Mouse (Mus musculus) 3T3-L1 (cell line): ENCODE measurements around the gene Med21.

ENCODE experiments used
- DNase-seq: peaks from one replicate; pipeline ENCODE4 v3.0.0-alpha.2; 2015; ENCODE audit warnings: low read depth, low spot score

Gene Med21

DNA sequence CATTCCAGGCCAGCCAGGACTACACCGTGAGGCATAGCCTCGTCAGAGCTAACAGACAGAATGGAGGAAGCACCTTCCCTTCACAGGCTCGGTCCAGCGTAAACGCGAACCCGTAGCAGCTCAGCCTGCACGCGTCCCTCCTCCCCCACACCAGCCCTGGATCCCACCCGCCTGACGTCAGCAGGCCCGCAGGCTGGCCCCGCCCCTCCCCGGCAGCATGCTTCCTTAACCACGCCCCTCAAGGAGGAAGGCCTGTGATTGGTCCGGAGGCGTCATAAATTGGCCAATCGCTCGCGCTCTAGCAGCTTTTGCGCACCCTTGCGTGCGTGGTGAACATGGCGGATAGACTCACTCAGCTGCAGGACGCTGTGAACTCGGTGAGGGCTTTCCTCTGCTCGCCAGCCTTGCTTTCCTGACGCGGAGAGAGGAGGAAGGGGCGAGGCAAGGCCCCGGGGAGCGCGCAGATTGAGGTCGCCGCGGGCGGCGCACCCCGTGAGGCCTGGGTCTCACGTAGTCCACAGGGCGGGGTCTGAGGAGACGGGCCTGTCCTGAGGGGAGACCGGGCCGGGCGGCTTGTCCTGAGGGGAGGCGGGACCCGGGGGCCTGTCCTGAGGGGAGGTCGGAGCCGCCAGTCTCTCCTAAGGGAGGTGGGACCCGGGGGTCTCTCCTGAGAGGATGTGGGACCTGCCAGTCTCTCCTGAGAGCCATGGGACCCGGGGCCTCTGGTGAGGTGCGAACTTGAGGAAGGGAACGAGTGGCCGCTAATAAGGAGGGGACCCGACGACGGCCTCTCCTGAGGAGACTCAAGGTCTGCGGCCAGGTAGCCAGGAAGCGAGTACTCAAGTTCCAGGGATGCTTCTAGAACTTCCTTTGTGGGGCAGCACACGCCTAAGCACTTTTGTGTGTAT lies at the start of gene Med21, which contains the start of gene Tm7sf3:
Gene Med21, plus strand, starts transcription at position 272 of the 908 bp plus-strand sequence.
Gene Tm7sf3, minus strand, starts transcription at position 549 of the 908 bp plus-strand sequence.
- DNase-seq: peak; percentile 99

DNA sequence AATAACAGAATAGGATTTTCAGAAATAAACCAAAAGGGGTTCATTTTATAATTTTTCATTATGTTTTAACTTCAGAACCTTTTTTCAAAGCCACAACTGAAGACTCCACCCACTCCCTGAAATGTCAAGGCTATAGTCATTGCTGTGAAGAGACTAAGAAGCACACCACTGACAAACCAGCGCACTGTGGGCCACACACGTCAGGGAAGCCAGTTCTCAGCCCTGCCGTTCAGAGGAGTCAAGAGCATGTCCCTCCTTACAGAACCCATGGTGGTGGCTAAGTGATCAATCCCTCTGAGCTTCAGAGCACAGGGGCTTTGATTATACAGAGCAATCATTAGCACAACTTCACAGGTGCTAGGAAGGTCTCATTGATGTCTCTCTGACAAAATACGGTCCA lies 39.7 kb upstream of the Med21 start:
- no peak for DNase-seq

DNA sequence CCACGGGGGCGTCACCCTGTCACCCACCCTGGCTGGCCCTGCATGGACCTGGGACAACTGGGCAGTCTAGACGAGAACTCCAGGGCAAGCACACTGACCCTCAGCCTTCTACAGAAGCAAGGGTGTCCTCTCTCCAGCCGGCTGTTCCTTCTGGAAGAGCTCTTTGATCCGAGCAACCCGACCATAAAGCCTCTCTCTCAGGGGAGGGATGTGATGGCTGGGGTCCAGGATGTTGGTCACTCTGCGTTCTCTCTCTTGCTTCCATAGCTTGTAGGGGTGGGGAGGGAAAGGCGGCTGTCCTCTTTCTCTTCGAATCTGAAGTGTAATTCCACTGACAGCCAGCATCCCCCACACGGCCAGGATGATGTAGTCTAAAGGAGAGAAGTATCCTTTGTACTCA lies 38.7 kb upstream of the Med21 start:
- DNase-seq: no peak

DNA sequence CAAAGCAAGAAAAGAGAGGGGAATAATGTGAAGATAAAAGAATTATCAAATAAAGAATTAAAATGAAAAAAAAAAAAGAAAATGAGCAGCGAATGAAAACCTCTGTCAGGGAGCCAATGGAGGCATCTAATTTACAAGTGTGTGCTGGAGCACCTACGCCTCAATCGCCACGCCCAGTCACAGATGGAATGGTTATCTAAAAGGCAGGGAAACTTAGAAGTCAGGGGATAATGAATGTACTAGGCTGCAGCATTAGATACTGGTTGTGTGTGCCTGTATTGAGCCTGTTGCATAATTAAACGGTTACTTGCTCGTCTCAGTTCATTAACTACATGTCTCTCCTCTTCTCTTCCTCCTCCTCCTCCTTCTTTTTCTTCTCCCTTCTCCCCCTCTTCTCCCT lies 31.0 kb upstream of the Med21 start:
- DNase-seq: no peak

DNA sequence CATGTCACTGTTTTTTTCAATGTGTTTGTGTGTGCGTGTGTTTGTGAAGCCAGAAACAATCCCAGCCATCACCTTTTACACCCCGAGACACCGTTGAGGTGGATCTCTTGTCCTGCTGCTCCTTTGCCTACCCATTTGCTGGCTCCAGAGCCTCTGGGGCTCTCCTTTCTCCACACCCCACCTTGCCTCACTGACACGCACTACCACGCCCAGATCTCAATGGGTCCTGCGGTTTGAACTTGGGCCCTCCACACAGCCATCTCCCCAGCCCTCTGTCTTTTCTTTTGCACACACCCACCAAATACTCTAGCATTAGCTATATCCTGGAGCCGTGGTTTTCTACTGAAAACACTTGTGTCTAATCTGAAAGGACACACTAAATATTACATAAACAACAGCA lies 30.4 kb upstream of the Med21 start:
- DNase-seq: no peak

DNA sequence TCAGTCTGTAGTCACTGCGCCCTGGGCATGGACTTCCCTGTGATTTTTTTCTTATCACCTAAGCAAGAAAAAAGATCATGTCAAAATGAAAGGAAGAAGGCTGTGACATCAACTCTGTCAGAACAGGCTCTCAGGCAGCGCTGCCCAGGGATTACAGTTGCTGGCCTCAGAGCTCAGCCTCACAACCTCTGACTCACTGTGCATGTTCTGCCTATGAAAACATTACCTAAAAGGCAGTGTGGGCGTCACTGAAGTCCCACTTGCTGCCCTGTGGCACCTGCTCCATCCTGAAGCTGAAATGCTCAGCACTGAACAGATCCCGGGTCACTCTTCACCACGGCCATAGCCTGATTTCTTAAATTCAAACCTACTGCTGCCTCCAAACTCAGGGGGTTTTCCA lies 29.6 kb upstream of the Med21 start:
- DNase-seq: peak; percentile 41

DNA sequence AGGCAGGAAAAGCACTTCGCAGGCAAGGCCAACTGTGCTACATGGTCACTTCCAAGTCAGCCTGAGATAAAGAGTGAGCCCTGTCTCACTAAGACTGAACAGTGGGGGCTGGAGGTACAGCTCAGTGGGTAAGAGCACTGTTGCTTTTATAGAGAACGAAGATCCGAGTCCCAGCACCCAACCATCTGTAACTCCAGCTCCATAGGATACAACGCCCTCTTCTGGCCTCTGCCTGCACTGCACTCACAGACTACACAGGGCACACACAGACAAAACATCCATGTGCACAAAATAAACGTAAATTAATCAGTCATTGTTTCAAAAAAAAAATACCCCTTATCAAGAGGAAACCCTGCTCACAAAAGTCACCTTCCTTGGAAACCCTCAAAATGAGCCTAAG lies 28.4 kb upstream of the Med21 start:
- no peak for DNase-seq

DNA sequence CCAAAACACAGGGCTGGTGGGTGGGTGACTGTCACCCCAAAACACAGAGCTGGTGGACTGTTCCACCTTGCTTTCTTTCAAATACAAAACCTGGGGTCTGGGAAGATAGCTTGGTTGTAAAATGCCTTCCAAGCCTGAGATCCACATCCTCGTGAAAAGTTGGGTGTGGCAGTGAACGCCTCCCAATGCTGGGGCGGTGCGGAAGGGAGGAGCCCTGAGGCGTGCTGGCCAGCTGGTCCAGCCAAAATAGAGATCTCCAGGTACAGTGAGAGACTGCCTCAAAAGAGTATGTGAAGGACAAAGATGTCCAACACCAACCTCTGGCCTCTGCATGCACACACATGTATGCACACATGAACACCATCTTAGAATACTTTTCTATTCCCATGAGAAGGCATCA lies 27.8 kb upstream of the Med21 start:
- no peak for DNase-seq

DNA sequence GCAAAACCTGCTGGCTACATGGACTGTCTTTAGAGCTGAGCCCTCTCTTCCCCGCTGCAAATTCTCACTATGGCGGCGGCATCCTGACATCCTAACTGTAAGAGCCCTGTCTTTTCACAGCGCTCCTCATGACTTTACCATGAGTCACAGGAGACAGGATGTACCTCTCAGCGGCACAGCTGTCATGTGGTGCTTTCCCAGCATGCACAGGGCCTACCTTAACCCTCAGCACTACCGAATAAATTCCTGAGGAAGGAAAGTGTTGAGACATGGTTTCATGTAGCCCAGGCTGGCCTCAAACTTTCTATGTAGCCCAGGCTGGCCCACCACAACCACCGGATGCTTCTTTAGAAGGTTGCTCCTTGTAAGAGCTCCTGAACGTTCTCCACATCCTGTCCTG lies 26.5 kb upstream of the Med21 start:
- peak; percentile 48 for DNase-seq

DNA sequence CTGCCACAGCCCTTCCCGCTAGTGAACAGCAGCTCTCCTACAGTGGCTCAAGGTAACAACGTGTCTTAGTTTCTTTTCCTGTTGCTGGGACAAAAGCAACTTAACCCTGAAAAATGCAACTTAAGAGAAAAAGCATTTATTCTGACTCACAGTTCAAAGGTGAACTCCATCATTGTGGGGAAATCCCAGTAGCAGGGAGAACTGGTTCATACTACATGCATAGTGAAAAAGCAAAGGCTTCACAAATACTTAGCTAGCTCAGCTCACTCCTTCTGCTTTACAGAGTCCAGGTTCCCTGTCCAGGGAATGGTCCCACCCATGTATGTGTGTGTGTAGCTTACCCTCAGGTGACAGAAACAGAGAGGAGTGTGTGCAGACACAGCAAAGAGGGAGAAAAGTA lies 25.7 kb upstream of the Med21 start:
- DNase-seq: peak; percentile 73

DNA sequence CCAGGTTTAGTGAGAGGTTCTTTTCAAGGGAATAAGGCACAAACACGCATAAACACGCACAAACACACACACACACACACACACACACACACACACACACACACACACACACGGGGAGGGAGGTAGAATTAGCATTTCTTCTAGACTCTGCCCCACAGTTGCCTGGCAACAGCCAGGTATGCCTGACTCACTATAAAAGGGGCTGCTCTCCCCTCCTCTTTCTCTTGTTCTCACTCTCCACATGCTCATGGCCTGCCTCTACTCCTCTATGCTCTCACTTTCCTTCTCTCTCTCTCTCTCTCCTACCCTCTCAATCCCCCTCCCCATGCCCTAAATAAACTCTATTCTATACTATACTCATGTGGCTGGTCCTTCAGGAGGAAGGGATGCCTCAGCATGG lies 14.2 kb upstream of the Med21 start:
- DNase-seq: no peak

DNA sequence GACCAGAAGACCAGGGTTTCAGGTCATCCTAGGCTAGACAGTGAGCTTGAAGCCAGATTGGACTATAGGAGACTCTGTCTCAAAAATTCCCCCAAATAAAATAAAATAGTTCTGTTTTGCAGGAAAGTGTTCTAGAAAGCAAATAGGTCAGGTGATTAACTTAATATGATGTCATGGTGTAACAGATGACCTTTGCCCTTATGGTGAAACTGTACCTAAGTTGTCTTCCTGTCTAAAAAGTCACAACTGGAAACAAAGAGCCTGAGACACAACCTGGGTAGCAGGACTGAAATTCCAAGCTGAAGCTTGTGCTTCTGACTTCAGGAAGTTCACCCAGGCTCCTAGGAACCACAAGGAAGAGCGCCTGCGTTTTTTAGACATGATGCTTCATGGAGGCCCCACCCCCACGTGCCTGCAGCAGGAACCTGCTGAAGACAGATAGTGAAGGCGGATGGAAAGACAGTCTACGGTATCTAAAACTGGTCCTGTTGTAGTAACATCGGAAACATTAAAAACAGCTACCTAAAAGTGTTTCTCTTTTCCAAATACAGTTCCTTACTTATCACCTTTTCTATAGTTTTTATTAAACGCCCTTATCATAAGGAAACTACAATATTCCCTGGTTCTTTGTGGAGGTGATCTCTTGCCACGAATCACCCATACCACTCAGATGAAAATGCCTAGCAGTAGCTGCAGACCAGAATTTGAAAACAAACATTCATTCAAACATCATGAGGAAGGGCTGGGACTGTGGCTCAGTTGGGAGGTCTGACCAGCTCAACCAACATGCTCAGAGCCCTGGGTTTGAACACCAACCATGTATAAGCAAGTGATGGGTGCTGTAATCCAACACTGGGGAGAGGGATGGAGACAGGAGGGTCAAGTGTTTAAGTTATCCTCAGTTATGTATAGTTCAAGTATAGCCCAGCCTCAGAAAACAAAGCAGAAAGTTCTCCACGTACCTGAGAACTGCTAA lies 12.3 kb upstream of the Med21 start:
- no peak for DNase-seq

DNA sequence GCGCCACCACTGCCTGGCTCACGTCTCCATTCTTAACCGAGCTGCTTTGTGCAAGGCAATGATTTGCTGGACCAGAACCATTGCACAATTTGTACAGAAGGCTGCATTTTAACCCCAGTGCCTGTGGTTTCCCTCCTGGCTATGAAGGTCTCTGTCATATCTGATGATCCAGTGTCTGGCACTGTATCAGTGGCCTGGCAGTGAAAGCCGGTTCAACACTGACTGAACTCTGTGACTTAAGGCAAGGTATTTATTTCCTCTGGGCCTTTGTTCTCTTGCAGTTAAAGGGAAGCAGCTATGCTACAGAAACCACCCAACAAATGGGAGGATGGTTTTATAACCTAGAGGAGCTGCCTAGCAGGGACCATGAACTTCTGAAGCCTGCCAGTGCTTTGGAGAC lies 11.4 kb upstream of the Med21 start:
- DNase-seq: peak; percentile 73

DNA sequence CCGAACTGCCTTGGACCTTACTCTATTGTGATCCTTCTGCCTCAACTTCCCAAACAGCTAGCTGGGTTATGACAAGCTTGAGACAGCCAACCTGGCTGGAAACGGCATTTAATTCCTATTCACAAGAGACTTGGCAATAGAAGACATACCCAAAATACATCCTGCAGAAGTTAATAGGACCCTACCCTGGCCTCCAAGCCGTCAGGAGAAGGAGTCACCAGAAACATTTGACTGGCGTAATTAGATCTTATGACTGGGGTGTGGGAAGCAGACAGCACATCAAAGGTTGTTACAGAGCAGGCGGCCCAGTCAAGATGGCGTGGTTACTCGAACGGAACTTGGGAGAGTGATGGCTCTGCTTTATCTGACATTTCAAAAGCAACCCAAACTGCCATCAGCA lies 10.5 kb upstream of the Med21 start:
- DNase-seq: no peak

DNA sequence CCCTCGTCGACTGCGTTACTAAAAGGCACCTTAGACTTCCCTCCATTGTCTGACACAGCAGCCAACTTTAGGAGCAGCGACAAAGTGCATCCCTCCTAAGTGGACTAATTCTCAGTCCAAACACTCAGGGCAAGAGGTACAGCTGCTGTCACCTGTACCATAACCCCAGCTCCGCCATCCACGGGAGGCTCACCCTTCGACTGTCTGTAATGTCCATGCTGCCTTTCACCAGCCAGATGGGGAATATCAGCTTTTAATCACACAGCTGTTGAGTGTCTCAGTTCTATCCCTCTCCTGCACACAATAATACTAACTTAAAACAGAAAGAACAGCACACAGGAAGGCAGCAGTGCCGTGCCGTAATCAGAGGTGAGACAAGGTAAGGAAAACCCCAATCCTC lies 9.9 kb upstream of the Med21 start:
- no peak for DNase-seq

DNA sequence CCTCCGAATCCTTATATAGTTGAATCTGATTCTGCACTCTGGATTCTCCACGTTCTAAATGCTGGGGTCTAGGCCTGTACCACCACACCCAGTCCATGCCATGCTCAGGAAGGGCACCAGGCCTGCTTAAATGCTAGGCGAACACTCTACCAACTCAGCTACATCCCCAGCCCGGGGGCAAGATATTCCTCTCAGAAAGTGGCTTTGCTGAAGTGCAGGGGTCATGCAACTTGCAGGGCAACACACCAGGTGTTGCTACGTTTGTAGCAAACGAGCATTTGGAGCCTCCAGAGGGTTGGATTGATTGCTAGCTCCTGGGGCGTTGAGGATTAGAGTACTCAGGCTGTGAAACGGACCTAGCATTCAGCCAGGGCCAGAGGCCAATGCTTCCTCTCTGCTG lies 9.2 kb upstream of the Med21 start:
- no peak for DNase-seq

DNA sequence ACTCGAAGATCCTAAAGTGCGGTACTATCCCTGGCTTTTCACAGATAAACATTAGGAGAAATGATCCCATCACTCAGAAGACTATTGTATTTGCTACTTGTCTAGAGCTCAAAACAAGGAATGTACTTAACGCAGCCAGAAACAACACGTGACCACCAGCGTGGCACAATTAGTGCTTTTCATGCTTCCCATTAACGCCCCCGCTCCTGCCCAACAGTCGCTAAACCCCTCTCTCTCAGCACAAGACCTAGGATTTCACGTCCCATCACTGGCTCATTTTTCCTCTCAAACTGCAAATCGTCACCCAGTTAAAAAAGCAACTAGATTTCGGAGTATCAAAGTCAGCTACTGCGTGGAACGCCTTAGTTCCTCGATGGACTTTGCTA lies 8.7 kb upstream of the Med21 start:
- DNase-seq: peak; percentile 58

DNA sequence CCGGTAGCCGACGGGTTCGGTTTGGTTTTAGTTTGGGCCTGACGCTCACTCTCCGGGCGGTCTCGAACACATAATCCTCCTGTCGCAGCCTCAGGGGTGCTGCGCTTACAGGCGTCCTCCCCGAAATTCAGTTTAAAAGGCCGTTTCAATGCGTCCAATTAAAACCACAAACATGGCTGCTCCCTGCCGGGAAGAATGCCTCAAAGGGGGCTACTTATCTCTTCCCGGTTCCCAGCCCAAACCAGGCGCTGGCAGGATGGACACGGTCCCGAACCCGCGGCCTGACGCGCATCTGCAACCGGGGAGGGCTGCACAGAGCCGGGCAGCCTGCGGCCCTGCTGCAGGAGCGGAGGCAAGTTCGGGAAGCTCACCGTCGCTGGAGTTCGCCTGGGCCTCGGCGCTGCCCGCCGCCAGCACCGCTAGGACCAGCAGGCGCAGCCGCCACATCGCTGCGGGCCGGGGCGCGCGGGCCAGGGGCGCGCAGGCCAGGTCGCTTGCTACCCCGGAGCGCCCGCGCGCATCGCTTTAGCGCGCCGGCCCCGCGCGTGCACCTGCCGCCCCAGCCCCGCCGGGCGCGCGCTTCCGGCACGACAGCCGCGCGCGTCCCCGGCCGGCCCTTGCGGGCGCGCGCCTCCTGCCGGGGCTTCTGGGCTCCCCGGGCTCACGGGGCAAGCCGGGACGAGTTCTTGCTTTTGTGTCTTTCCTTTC lies 8.2 kb upstream of the Med21 start:
- peak; percentile 71 for DNase-seq

DNA sequence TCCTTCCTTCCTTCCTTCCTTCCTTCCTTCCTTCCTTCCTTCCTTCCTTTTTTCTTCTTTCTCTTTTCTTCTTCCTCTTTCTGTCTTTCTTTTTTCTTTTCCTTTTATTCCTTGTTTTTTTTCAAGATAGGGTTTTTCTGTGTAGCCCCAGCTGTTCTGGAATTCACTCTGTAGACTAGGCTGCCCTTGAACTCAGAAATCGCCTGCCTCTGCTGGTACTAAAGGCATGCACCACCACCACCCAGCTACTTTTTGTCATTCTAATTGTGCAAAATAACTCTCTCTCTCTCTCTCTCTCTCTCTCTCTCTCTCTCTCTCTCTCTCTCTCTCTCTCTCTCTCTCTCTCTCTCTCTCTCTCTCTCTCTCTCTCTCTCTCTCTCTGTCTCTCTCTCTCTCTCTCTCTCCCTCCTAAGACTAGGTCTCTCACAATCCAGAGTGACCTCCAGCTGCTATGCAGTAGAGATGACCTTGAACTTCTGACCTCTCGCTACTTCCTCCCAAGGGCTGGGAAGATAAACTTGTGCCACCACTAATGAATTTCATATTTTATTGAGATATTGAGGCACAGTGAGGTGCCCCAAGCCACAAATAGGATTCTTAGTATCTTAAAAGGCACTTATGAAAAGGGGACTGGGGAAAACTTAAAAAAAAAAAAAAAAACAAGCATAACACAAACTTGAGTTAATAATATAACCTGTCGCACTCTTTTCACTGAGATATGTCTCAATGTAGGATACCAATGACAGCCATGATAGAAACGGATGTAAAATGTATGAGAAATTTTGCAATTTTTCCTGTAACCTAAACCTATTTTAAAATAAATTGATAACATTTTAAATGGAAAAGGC lies 7.4 kb upstream of the Med21 start:
- peak; percentile 40 for DNase-seq

DNA sequence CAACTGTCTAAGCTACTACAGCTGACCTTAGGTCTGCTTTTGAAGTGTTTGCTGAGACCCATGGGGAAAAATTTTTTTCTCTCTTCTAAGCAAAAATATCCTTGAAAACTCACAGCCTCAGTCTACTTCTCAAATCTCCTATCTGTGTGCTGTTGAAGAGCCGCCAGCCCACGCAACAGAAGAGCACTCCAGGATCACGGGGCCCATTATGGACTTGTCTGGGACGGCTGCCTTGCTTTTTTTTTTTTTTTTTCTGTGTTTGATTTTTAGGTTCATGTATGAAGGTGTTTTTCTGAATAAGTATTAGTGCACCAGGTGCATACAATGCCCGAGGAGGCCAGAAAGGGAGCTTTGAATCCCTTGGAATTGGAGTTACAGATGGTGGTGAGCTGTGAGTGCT lies 5.9 kb upstream of the Med21 start:
- no peak for DNase-seq
